Mouse (Mus musculus) left cerebral cortex, adult 9 months (tissue): Measurements from ENCODE around the gene Ecm1.

ENCODE experiments used
- DNase-seq, 2 experiments: peaks; one replicate each; pipeline ENCODE4 v3.0.0; 2022; ENCODE audit warnings: low spot score in 2 of 2

Ecm1 gene

DNA sequence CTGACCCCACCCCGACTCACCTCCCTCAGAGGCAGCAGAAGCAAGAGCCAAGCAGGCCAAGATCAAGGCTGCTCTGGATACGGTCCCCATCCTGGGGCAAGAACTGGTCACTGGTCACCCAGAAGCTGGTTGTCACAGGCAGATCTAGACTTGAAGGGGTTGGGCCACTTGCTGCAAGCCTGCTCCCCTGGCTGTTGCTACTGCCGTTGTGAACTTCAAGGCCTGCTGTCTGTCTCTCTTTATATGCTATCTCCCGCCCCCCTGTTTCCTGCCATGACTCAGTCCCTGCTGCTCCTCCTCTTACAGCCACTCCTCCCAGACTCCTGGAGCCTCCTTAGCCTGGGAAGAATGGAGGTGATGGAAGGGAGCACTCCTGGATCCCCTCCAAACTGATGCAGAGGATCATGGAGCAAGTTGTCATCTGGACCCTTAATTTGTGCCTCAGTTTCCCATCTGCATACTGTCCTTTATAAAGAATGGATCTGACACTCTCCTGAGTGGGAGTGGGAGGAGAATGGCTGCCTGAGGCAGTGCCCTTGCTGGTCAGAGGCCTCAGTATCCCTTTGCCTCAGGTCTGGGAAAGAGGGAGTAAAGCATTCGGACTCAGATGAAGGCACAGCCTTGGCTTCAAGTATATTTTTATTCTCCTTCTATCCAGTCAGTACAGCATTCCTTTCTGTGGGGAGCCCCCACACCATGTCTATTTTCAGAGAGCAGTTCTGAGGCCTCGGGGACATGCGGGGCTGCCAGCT lies at the start of gene Ecm1:
Gene Ecm1, minus strand, starts transcription at position 217 of the 752 bp plus-strand sequence.
- peak; percentile 23 to 43 for DNase-seq

DNA sequence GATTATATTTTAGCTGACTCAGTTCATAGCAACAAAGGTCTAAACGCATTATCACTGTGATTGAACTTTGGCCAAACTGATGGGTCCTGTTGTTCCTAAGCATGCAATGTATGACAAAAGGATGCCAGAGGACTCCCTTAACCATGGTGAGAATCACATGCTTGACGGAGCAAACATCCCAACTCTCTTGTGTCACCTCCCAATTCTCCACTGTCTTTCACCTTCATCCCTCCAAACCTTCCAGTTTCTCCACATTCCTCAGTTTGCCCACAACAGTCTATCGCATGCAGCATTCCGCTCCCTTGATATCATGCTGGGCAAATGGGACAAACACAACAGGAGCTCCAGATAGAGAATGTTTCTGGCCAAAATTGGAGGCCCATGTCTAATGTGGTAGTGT lies 46.1 kb upstream of the Ecm1 start:
- DNase-seq, result no peak

DNA sequence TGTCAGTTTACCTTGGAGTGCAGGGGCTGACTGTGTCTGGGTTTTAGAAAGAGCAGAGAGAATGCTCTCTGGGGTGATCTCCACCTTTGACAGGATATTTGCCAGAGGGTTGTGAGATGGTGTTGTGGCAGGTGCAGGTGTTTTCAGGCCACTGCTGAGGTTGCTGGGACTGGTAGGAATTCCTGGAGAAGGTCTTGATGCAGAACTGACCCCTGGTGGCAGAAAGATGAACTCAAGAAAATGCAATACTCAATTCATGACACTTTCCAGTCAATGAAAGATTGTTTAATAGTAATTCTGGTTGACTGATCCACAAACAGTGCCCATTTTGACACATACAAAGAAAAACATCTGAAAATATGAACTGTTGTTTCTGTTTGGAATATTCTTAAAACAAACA lies 32.6 kb upstream of the Ecm1 start:
- DNase-seq, result no peak

DNA sequence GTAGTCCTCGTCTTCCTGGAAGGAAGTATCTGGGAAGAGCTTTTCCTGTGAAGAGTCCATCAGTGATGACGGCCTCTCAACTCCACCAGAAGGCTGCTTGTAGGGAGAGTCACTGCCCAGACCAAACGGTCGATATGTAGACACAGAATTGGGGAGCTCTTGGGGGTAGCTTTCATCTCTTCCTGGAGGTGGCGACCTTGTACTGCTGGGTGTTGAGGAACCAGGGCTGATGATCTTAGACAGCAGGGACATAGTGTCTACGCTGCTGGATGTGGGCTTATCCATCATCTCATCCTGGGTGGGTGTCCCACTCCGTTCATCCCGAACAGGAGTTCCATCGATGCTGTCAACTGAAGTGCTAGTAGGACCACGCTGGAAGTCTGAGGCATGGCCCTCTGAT lies 26.2 kb upstream of the Ecm1 start:
- no peak for DNase-seq

DNA sequence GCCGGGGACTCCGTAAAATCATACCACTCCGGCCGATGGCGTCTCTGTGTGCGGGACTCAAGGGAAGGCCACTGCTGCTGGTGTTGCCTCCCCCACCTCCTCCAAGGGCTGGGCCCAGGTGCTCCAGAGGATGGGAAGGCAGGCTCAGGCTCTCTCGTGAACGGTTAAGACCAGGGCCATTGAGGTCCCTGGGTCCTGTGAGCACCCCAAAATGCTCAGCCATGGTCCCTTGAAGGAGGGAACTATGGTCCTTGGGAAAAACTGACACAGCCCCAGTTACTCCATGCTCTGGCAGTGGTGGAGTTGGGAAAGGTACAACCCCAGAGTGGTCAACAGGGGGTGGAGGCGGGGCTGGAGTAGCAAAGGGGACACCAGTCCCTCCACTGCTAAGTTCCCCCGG lies 24.4 kb upstream of the Ecm1 start:
- DNase-seq, result no peak

DNA sequence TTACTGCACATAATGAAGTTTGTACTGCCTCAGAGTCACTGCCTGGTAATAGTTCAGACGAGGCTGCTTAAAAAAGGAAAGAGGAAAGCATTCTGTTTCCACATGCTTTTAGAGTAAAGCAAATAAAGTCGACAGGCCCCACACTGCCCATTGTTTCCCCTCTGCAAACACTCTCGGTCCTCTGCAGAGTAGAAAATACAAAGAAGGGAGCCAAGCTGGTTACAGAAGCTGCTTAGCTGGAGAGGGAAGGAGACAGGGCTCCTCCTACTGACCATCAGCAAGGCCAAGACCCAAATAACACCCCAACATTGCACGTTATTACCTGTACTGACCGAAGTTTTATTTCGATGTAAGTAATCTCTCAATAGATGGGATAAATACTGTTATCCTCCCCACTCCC lies 23.6 kb upstream of the Ecm1 start:
- DNase-seq, result no peak

DNA sequence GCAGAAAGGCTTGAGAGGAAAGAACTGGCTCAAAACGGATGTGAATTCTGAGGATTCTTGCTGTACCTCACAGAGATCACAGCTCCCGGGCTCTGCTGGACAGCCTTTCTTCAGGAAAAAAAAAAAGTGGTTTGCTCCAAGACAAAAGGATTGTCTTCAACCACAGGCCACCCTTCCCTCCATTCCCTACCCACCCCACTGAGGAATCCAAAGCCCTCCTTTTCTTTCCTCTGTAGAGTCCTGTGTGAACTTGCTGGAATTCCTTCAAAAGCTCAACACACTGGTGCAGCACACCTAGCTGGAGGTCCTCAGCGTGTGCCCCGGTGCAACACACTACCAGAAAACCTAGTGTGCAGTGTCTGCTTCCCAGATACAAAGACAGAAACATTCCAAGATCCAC lies 22.4 kb upstream of the Ecm1 start:
- DNase-seq, result no peak

DNA sequence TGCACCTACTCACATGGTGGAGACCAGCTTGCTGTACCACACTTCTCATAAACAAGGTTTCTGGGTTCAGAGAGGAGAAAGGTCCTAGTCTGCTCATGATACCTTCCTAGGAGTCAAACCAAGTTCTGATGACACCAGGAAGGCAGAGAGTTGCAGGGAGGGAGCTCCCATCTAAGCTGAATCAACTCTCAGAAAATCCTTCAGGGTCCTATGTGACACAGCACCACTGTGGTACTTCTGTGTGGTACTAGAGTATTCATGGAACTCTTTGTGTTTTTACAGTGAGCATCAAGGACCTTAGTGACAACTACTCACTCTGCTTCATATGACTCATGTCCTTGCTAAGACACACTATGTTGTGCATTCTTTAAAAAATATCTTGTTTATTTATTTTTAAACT lies 21.3 kb upstream of the Ecm1 start:
- DNase-seq, result no peak

DNA sequence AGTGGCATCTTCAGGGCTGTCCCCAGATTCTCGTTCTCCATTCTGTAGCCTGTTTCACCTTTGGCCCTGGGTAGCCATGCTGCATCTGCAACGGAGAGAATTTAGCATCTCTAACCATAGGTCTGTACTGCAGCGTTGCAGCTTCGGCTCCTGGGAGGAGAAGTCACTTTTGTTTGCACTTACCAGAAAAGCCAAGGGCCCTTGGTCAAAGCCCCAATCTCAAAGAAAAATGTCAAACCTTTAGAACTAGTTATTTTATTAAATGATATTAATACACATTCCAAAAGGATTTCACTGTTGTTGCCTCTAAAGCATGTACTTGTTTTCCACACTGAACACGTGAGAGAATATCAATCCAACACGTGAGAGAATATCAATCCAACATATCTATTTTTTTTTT lies 20.7 kb upstream of the Ecm1 start, which contains the start of gene Tars2:
Gene Tars2, minus strand, starts transcription at position 101 of the 400 bp plus-strand sequence.
- DNase-seq, result no peak

DNA sequence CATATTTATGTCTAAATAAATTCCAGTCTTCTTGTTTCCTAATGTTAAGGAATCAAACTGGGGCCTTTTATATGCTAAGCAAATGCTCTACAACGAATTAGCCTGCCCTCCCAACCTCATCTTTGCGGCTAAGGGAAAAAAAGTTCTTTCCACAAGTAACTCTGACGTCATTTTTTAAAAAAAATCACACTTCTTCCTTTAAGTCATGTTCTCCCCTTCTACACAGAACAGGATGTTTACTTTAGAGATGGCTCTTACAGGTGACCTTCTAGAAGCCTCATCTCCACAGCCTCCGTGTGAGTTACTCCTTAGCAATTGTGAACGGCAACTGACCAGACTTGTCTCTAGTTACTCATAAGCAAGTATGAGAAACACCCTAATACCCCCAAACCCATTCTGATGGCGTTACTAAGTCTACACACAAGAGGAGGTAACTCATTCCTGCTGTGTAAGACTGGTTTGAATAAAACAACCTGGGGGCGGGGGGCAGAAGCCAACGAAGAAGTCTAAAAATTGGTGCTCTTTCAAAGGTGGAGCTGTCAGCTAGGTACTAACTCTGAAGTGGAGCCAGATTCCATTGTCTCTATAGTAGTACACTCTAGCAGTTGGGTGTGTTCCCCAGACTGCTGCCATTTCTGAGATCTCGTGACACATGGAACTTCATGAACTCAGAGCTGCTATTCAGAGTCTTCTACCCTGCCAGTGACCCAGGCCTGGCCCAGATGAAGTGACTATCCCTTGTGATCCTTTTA lies 19.3 kb upstream of the Ecm1 start:
- DNase-seq, result no peak

DNA sequence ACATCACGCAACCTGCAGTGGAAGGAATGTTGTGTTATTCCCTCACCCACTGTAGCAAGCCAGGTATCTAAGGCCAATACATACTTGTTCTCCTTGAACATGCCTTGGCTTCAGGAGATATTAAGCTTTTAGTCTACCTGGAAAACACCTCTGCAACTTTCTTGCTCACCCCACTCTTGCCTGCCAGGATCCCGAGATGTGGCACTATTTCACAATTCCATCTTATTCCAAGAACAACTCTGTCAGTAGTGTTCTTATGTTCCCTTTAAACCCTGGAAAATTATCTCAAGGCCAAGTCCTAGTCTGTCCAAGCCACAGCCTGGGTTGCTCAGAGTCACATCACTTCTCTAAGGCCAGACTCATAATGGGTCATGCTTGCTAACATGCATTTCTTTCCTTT lies 17.4 kb upstream of the Ecm1 start:
- DNase-seq, result no peak

DNA sequence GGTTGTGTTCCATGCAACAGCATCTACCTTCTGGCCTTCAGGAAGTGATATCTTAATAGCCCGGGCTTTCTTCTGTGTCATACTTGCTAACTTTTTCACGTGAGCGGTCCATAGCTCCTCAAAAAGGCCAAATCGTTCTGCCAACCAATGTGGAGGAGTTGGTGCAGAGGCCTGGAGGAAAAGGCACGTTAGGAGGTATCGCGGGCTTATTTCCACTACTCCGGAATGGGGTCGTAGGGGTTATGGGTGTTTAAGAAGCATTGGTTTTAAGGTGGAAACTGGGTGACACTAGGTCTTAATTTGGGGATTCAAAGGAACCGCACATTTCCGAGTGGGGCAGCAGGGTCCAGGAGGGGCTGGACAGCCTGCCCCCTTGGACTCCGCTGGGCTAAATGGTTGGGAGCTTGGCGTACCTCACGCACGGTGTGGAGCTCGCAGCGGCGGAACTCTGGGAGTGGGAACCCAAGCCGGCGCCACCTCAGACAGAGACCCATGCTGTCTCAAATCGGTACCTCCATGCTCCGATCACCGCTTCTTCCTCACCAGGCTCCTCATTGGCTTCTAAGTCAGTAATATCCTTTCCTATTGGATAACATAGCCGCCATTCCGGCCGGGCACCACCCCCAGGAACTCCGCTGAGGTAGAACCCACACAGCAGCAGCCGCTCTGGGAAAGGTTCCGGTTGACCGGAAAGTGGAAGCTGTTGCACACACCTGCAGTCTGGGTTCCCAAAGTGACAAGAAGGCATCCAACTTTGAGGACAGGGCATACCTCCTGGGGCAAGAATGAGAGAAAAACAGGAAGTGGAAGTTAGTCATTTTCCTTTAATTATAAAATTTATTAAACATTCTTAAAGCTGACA lies 15.2 kb upstream of the Ecm1 start:
- peak; percentile 92 to 98 for DNase-seq

DNA sequence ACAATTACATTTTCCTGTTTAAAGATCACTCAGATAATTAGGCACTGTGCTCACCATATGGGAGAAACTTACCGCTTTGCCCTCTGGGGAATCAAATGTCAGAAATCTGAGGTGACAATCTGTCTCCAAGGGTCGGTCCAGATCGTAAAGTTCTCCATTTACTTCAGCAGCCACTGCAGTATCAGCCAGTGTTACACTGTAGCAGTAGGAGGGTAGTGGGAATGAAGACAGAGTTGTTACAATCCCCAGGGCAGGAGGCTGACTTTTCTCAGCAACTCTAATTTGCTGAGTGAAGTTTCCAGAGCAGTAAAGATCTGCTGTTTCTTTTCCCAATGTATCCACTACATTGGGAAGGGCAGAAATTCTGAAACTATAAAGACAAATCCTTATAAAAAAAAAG lies 13.6 kb upstream of the Ecm1 start:
- DNase-seq, result no peak

DNA sequence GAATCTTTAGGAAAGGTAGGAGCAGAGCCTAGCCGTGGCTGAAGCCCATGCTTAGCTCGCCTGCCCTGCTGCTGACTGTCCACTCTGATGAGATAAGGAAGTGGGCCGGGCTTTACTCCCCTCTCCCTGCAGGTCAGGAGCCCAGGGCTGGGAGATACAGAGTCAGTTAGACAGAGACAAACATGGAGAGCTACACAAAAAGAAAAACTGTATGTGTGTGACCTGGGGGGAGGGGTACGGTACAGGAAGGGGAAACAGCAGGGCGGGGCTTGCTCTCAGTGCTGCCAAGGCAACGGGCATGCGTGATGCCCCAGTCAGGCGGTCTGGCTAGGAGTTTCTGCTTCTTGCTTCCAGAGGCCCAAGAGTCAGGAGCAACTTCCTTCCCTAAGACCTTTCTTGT lies 1.0 kb upstream of the Ecm1 start:
- no peak for DNase-seq

DNA sequence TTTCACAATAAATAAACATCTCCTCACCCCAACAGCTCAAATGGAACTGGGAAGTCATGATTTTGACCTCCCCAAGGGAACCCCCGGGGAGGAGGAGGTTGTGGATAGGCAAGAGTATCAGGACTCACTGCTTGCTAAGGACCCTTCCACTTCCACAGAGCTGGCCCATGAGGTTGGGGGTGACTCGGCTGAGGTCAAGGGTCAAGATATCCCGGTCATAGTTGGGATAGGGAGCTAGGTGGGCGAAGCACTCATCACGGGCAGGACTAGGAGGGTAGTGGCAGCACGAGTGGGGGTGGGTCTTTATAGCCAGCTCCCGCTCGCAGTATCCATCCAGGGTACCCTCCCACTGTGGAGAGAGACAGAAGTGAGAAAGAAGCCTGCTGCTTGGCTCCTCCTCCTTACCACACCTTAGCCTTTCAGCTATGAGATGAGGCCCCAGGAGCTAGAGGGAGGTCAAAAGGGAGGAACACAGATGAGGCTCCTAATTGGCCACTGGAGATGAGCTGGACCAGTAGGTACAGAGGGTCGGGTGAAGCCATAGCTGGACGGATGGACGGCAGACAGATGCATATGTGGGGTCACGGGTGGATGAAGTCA lies 4.2 kb downstream of the Ecm1 start:
- DNase-seq, result no peak

DNA sequence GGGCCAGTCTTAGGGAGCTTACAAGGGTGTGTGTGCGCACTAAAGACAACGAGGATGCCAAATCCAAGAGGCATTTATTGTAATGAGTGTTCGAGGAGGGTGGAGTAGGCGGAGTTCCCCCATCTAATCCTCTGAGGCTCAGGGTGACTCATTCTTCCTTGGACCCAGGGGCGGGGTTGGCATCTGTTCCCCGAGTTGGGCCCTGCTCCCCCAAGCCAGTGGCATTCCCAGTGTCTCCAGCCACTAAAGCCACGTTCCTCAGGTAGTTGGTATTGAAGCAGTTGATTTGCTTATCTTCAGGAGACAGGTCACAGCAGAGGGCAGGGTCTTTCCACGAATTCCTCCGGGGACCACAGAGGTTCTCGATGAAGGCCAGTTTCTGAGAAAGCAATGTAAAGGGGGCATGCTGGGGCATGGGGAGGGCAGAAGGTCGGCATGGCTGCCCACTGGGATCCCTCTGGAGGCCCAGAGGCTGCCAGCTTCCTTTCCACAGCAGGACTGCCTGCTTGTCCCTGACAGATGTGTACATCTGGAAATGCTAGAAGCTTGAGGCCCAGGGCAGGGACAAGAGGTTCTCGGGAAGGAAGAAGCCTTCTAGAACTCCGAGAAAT lies 5.2 kb downstream of the Ecm1 start:
- no peak for DNase-seq

DNA sequence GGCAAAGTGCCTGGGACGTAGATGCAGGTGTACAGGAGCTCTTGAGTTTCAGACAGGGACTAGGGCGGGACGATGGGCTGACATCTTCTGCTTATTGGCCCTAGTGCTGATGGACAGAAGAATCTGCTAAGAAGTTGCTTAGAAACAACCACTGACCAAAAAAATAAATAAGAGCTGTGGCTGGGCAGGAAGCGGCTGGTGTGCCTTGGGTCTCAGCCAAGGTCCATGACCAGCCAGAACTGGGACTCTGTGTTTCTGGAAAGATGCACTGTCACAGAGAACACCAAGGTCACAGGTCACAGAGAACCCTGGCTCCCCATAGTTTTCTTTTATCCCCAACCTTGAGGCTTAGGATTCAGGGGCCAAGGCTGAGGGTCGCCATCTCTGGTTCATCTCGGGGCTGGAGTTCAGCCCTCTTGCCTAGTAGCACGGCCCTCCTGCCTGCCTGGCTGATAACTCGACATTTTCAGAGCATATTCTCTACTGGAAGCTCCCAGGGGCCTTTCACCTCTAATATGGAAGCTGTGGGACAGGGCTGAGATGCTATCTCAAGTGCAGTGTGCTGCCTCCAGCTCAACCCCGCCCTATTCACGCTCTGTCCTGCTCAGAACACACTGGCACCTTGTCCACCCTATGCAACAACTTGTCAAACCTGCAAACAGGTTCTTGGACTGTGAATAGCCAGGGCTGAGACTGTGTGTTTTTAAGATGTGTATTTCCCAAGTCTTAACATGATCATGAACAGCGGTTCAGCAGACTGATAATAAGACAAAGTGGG lies 6.4 kb downstream of the Ecm1 start:
- no peak for DNase-seq

DNA sequence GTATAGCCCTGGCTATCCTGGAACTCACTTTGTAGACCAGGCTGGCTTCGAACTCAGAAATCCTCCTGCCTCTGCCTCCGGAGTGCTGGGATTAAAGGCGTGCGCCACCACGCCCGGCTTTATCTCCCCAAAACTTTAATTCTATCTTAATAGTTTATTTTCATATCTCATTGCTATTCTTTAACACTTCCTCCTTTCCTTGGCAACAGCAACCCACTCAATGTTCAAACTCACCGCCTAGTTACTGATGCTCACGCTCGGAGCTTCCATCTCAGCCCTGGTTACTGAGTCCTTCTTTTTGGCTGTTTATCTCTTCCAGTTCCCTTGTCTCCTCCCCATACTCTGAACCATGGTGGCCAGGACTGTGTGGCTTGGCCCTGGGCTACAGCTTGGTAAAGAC lies 7.1 kb downstream of the Ecm1 start:
- DNase-seq, result peak in 1 of 2 experiments; percentile 28

DNA sequence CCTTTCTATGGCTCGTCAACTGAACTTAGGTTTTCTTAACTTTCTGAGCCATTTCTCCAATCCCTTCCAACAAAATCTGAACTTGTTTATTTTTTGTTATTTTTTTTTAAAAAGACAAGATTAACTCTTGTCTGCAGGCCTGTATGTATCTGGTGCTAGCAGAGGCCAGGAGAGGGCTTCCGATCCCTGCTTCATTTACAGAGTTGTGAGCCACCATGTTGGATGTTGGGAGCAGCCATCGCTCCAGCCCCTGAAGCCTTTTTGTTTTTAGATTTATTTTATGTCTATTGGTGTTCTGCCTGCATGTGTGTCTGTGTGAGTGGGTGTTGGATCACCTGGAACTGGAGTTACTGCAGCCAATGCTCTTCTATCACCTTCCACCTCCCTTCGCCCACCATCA lies 7.6 kb downstream of the Ecm1 start:
- DNase-seq, result no peak

DNA sequence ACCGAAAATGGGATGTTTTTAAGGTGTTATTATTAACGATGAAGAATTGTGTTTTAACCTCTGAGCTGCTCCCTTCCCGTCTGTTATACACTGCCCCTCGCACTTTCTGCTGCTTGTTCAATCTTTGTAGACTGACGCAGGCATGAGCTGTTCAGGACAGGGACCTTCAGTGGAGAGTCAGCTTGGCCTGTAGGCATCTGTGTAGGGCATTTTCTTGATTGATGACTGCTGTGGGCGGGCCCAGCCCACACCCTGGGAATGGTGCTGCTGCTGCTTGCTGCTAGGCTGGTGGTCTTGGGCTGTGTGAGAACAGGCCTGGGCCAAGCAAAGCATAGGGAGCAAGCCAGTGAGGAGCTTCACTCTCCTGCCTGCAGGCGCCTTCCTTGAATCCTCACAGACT lies 8.9 kb downstream of the Ecm1 start:
- DNase-seq, result no peak

DNA sequence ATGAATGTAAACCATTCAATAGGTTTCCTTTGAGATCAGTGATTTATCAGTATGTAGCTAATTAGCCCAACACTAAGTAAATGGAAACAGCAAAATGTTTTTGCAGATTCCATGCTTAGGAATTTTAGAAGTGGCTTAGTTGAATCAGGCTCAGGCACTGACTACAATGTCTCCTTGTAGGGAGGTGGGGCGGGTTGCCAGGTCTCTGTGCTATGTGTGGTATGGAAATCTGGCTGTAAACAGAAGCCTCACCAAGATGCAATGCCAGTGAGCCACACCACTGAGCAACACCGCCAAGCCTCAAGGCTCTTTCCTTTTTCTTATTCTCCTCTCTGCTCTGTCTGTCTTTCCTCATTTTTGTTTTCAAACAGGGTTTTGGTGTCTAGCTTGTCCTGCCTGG lies 10.5 kb downstream of the Ecm1 start:
- DNase-seq, result no peak
